Mouse (Mus musculus): Measurements from ENCODE around the gene Slc25a39.
A peak's percentile ranks its signal among the peaks of the same experiment; 100 is the strongest.

Slc25a39 gene

DNA sequence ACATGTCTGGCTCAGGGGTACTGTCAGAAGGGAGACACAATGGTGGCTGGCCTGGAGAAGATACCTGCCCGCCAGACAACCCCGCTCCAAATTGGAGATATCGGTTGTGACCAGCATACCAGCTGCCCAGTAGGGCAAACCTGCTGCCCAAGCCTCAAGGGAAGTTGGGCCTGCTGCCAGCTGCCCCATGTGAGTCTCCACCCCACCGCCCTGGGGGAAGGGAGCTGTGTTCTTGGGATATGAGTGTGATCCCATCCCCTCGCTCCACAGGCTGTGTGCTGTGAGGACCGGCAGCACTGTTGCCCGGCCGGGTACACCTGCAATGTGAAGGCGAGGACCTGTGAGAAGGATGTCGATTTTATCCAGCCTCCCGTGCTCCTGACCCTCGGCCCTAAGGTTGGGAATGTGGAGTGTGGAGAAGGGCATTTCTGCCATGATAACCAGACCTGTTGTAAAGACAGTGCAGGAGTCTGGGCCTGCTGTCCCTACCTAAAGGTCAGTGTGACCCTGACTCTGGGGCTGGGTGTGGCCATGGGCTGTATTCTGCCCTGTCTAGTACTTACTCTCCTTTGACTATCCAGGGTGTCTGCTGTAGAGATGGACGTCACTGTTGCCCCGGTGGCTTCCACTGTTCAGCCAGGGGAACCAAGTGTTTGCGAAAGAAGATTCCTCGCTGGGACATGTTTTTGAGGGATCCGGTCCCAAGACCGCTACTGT, 28.2 kb upstream of the Slc25a39 start:
- peak in 1 of 2 experiments; percentile 27 for DNase-seq

DNA sequence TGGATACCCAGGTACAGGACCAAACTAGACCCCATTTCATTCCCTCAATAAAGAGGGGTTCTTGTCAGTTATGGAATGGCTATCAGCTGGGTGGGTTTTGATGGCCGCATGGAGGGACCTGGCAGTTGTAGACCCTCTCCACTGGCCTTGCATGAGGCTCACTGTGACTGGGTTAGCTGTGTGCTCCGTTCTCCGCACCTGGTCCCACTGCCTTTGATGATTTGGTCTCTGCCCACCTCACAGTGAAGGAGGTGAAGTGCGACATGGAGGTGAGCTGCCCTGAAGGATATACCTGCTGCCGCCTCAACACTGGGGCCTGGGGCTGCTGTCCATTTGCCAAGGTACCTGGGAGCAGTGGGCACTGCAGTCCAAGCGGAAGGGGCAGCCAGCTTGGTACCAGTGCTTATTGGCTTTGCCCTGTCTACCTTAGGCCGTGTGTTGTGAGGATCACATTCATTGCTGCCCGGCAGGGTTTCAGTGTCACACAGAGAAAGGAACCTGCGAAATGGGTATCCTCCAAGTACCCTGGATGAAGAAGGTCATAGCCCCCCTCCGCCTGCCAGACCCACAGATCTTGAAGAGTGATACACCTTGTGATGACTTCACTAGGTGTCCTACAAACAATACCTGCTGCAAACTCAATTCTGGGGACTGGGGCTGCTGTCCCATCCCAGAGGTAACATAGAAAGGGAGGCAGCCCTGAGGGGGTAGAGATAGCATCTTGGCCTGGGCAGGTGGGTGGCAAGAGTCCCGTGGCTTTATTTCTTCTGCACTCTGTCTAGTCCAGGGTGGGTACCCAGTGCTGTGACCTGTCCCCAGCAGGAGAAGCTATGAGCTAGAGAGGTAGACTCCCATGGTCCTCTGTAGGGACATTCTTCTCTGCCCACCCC, 27.3 kb upstream of the Slc25a39 start:
- DNase-seq: no peak

DNA sequence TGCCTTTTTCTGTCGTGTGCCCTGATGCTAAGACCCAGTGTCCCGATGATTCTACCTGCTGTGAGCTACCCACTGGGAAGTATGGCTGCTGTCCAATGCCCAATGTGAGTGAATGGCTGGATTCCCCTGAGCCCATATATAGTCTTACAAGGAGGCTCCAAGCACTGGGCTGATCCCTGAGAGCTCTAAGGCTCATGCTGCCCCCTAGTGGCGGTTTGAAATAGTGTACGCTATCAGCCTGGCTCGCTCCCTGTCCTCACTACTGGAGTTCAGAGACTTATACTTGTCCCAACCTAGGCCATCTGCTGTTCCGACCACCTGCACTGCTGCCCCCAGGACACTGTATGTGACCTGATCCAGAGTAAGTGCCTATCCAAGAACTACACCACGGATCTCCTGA, 26.7 kb upstream of the Slc25a39 start:
- peak; percentile 82 to 90 for DNase-seq

DNA sequence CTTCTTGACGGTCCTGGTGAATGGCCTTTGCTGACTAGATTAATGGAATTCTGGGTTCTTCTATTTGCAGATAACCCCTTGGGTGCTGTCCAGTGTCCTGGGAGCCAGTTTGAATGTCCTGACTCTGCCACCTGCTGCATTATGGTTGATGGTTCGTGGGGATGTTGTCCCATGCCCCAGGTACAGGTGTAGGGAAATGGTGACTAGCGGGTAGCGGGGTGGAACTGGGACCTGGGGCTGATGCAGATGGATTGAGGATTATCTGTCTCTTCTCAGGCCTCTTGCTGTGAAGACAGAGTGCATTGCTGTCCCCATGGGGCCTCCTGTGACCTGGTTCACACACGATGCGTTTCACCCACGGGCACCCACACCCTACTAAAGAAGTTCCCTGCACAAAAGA, 26.1 kb upstream of the Slc25a39 start:
- DNase-seq: no peak

DNA sequence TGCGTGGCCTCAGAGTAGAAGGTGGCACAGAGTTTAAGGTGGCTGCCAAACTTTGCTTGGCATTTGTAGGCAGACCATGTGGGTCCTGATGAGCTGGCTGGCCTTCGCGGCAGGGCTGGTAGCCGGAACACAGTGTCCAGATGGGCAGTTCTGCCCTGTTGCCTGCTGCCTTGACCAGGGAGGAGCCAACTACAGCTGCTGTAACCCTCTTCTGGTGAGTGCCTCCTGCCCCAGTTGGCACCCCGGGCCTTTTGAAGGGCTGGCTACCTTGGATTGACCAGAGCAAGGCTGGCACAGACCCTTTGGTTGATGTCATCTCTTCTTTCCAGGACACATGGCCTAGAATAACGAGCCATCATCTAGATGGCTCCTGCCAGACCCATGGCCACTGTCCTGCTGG, 25.1 kb upstream of the Slc25a39 start:
- no peak for DNase-seq

DNA sequence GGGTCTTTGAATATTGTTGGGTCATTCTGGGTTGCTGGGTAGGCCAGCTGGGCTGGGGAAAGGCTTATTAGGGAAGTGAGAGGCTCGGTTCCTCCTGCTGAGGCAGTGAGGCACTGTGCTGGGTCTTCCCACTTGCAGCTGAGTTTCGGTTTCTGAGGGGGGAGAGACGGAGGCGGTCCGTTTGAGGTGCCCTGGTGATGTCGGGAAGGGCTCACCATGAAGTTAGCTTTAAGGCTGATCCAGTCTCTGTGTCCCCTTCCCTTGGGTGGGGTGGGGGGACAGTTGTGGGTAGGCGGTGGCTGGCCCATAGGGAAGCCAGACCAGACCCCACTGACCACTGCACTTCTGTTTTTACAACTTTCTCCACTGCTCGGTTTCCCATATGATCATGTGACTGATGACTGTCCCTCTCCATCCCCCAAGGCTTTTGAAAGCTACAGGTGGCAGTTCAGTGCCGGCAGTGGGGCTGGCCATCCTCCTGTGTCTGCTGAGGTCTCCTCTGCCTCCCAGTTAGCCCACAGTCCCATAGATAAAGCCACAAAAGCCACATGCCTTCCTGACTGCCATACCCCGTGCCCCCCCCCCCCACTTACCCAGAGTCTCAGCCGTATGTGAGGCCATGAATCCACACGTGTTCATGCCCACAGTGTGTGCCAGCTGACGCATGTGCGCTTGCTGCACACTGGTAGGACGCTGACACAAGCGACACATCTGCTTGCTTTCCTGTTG, 24.5 kb upstream of the Slc25a39 start:
- peak; percentile 50 to 56 for DNase-seq

DNA sequence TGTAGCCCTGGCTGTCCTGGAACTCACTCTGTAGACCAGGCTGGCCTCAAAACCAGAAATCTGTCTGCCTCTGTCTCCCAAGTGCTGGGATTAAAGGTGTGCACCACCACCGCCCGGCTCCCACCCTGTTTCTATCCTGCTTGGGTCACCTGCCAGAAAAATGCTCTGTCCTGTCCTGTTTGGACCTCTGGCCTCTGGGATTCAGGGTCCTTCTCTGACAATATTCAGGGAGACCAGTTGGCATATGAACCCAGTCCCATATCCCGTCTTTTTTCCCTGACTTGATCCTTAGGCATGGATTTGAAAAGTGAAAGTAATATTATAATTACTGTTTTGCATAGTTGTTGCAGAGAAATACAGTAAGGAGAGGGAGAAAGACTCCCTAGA, 24.0 kb upstream of the Slc25a39 start:
- DNase-seq: no peak

DNA sequence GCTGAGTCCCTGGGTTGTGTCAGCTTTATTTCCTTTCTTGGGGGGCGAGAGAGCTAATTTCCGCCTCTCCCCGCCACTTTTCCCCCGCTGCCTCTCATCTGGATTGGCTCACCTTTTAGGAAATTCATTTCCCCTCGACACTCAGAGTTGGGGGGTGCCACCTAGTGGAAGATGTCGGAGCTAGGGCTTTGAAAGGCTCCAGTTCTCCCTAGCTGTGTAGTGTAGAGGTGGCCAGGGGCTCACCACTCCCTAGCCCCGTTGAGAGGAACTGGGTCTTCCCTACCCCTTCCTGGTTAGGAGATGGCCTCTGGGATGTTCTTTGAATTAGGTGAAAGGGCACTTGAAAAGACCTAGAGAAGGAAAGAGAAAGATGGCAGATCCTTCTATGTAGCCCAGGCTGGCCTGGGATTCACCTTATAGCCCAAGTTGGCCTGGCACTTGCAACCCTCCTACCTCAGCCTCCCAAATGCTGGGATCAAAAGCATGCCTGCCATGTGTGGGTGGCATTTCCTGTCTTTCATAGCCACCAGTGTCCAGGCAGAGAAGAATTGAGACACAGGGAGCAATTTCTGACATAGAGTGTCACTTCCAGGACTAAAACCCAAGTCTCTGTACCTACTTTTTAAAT, 23.4 kb upstream of the Slc25a39 start:
- DNase-seq: peak; percentile 80 to 87

DNA sequence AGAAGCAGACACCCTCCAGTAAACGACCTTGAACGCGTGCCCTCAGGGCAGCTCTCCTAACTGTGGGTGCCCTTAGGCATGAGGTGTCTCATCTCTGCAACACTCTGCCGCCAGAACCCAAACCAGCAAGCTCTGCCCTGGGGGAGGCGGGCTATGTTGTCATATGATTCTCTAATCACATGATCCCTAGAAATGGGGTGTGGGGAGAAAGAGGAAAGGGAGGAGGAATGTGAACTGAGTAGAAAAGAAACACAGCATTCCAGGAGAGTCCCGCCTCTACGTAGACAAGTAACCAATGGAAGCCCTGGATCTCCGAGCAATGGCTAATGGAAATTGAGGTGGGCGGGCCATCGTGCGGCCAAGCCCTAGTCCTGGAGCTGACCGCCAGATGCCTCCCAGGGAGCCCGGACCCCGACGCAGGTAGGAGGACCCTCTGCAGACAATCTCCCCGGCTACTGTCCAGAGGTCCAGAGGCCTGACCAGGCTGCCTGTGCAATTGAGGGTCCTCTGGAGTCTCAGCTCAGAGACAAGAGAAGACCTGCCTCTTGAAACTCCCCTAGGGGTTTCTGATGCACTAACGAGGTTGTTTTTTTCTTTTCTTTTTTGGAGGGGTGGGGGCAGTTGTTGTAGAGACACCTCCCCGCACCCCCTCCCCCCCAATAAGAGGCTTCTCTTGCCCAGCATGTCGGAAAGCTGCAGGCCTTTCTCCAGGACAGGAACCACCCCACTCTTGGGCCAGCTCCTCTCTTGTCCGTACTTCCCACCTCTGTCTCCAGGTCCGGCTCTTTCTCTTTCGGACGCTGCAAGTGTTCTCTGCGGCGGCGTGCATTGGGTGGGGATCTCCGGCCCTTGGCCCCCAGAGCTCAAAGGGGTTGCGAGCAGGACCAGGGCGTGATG, 22.6 kb upstream of the Slc25a39 start, which contains the start of gene Grn:
Gene Grn, plus strand, starts transcription at position 195 of the 897 bp plus-strand sequence.
- peak; percentile 93 to 94 for DNase-seq

DNA sequence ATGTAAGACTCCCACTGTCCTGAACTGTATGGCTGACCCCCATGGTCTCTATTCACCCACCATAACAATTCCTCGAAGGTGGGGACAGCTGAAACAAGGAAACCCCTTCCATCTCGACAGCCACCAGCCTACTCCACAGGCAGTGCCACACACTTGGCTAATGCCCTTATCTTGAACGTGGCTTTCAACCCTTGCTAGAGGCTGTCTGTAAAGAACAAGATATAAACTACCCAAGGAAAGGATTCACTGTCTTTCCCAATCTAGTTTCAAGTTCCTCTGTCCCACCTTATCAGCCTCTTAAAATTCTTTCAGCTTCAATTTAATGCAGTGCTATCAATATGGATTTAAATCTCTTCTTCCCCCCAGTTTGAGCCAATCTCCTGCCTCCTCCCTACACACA, 21.8 kb upstream of the Slc25a39 start:
- DNase-seq: no peak

DNA sequence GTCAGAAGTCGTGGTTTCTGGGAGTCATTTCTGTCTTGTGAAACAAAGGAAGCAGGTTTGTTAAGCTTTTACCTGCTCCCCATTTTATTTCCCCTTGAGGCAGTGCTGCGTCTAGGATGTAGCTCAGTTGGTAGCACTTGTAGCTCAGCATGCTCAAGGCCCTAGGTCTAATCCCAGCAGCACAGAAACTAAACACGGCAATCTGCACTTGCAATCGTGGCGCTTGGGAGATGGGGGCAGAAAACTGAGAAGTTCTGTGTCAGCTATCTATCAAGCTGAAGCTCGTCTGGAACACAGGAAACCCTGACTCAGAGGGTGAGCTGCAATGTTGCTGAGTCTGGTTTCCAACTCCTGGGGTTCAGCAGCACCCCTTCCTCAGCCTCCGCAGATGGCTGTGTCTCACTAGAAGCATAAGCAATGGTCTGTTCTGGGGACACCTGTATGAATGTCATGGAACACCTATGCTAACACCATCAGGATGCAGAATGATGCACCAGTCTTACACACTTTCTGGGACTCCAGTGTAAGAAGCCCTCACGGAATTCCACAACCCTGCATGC, 21.3 kb upstream of the Slc25a39 start:
- no peak for DNase-seq

DNA sequence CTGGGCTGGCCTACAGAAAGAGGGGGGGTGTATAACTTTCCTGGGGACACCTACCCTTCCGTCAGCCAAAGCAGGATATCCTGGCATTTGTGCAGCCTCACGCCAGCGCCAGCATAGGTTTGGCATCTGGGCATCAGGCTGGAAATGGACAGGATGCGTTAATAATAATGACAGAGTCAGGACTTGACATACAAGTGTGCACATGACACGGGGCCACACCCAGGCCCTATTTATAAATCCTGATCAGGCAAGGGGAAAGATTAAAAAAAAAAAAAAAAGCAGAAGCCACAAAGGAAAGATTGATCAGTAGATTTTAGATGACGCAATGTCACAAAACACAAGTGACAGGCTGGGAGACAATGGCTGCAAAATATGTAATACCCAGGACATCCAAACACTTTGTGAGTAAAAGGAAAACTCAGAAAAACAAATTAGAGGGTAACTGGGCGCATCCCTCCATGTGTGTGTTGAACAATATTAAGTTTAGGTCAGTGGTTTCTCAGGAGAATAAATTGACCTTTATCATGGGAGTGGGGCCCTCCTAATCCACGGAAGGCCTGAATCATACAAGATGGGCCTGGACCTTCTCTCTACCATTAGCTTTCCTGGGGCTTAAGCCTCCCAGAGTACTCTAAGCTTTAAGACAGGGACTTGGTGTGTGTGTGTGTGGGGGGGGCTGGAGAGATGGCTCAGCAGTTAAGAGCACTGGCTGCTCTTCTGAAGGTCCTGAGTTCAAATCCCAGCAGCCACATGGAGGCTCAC, 18.0 kb upstream of the Slc25a39 start:
- peak; percentile 54 to 82 for DNase-seq

DNA sequence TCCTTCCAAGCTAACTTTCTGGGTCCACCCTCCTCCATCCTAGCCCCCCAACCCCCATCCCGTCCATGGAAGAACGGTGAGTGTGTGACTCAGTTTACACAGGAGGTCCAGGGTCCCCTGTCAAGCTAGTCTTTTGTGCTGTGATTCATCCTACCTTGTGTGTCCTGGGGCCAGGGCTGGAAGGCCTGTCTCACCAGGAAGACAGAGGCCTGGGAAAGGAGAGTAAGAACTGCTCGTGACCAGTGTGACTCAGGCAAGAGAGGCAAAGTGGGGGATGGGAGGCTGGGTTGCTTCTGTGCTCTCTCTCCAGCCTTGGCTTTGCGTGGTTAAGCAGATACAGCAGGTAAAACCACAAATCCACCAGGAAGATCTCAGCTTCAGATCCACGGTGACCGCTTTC, 16.9 kb upstream of the Slc25a39 start:
- no peak for DNase-seq

DNA sequence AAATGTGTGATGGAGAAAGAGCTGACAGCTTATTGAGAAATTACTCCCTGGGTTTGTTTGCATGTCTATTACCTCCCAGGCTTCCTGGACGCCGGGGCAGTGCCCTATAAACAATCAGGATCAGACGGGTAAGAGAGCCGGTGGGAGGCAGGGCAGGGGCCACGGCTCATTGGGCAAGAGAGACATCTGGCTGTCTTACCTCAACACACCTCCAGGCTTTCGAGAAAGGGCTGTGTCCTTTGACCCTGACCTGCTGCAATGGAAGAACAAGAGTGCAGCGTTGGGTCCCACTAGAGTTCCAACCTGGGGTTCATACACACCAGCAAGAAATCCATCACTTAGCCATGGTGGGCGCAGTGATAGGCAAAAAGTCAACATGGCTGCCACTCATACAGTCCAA, 13.8 kb upstream of the Slc25a39 start:
- no peak for DNase-seq

DNA sequence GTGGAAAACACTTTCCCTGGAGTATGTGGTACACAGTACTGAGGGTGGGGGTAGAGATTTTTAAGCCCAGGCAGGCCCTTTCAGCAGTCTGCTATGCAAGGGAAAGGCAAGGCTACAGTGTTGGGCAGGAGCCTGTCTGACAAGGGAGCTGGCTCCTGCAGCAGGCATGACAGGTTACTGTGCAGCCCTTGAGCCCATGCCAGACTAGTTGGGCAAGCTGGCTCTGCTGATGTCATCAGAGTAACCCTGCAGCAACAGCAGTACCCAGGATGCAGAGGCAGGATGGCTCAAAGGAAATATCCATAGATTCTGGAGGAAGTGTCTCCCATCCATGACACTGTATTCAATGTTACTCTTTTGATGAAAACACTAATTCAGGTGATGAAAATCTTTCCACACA, 11.1 kb upstream of the Slc25a39 start:
- no peak for DNase-seq

DNA sequence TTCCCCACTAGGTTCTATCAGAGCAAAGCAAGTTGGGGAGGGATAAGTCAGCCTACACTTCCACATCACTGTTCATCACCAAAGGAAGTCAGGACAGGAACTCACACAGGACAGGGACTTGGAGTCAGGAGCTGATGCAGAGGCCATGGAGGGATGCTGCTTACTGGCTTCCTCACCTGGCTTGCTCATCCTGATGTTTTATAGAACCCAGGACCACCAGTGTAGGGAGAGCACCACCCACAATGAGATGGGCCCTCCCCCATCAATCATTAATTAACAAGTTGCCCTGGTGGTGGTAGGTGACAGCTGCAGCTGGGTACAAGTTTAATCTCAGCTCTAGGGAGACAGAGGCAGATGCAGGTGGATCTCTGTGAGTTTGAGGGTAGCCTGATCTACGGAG, 9.4 kb upstream of the Slc25a39 start:
- no peak for DNase-seq

DNA sequence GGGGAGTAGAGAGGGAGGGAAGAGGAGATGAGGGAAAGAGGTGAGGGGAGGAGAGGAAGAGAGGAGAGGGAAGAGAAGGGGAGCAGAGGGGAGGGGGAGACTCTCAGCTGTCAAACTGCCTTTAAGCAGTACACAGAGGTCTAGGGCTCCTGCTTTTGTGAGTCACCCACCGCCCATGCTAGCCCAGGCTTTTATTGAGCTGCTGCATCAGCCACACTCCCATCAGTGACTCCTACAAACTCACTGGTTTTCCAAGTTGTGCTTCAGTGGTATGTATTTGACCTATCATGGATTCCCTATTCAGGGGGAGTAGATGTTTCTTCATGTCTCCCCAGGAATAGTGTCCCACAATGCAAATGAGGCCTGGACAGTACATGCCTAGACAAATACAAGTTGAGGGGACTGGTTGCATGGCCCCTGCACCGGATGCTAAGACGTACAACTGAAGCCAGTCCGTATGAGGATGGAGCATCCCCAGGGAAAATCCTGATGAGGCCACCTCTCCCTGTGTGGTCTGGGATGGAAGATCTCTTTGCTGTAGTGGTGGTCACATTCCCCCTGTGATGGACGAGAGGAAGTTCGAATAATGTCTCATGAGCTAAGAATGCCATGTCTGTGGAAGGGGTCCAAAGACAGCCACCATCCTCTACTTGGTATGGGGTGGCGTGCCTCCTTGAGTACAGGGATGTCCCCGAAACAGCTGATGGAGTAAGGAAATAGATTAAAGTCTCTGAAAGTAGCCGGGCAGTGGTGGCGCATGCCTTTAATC, 7.5 kb upstream of the Slc25a39 start:
- no peak for DNase-seq

DNA sequence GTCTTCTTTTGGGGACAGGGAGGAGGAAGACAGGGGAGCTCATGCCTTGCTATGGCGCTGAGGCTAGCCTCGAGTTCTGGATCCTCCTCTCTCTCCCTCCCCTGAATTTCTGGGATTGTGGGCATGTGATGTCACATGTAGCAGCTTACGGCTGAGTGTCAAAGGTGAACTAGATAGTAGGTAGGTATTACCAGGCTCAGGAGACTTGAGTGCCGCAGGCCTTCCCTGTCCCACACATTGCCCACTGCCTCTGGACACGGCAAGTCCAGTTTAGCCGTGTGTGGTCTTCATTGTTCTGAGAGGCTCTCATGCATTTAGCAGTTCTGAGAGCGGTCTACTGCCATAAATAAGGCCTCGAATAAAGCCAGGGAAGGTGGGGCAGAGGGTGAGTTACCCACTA, 5.3 kb upstream of the Slc25a39 start:
- DNase-seq: no peak

DNA sequence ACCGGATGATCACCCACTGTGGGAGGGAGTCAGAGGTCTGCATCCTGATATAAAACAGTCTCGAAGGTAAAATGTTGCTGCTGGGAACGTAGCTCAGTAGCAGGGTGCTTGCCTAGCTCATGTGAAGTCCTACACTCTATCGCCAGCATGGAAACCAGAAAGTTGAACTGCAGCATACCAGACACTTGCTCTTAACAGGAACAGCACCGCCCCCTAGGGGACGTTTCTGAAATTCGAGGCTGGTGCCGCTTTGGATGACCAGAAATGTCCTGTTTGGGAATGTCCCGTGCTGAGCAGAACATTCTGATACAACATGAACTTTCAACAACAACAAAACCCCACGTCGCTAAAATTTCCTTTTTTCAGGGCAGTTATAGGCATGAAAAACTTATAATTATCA, 4.0 kb upstream of the Slc25a39 start:
- DNase-seq: peak; percentile 88 to 93

DNA sequence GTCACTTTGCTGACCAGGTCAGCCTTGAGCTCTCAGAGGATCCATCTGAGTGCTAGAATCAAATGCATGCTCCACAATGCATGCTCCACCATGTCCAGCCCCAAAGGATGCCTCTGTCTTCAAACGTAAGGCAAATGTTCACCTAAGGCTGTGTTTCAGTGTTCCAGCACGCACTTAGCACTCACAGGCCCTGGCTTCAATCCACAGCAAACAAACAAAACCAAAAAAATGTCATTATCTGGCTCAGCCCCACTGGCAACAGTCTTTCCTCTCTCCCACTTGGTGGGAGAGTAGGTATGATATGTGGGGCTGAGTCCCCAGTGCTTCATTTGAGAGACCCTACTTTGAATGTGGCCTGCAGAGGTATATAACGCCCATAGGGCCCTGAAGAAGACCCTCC, 3.3 kb upstream of the Slc25a39 start:
- DNase-seq: no peak

Measured in lung, postnatal 4 days (tissue).